Mouse (Mus musculus) midbrain, embryonic 14.5 days (tissue): ENCODE results near the gene Arhgef19. TPM values are rescaled to one million over a fixed set of nuclear protein-coding genes. Genes with fewer than 3 reads are reported as not detected.

ENCODE experiments used
- ATAC-seq: fragments of 200-750 bp; cut with Nextera tagmentation; 2 replicates; pipeline ENCODE4 v1.8.0; 2017; ENCODE audit warnings: moderate number of reproducible peaks, moderate library complexity; ENCODE audit not compliant: low FRiP score, low TSS enrichment
- DNase-seq: peaks from one replicate; pipeline ENCODE4 v3.0.0-alpha.2; 2015
- H3K27ac ChIP-seq: fragments of 300-500 bp; sonication (generic); replicated peaks from 2 replicates; pipeline ENCODE4 v1.5.1; 2014; ENCODE audit warnings: mild to moderate bottlenecking, low read depth, low read length, moderate library complexity
- H3K27me3 ChIP-seq: fragments of 300-500 bp; sonication (generic); 2 replicates; pipeline ENCODE4 v1.6.1; 2014; ENCODE audit warnings: low read length, control low read depth, mixed read lengths; ENCODE audit not compliant: control insufficient read depth, insufficient read depth
- H3K36me3 ChIP-seq: fragments of 300-500 bp; sonication (generic); 2 replicates; pipeline ENCODE4 v1.6.1; 2014; ENCODE audit warnings: low read length, control low read depth; ENCODE audit not compliant: control insufficient read depth, insufficient read depth
- H3K4me1 ChIP-seq: fragments of 300-500 bp; sonication (generic); 2 replicates; pipeline ENCODE4 v1.6.1; 2014; ENCODE audit warnings: mild to moderate bottlenecking, antibody characterized with exemption, low read length, control low read depth; ENCODE audit not compliant: control insufficient read depth, insufficient read depth
- H3K4me2 ChIP-seq: fragments of 300-500 bp; sonication (generic); 2 replicates; pipeline ENCODE4 v1.6.1; 2014; ENCODE audit warnings: mild to moderate bottlenecking, low read length, moderate library complexity
- H3K4me3 ChIP-seq: fragments of 300-500 bp; sonication (generic); replicated peaks from 2 replicates; pipeline ENCODE4 v1.5.1; 2014; ENCODE audit warnings: low read depth, low read length
- H3K9ac ChIP-seq: fragments of 300-500 bp; sonication (generic); replicated peaks from 2 replicates; pipeline ENCODE4 v1.6.1; 2014; ENCODE audit warnings: mild to moderate bottlenecking, low read length, moderate library complexity
- H3K9me3 ChIP-seq: fragments of 300-500 bp; sonication (generic); 2 replicates; pipeline ENCODE4 v1.6.1; 2016; ENCODE audit warnings: low read length, control low read depth, mixed read lengths; ENCODE audit not compliant: control insufficient read depth
- WGBS: fragments of 180-500 bp; shearing (Covaris S2); extraction: QIAGEN DNeasy Blood & Tissue Kit; methylation state at CpG from one replicate; pipeline ENCODE4 v1.1.7; 2014; 5-methylcytosine and 5-hydroxymethylcytosine counted together
- polyA plus RNA-seq: library from polyadenylated mRNA; unstranded; fragments of >200 nt; fragmentation: Nextera tagmentation; extraction: Ambion mirVana; gene quantifications from 2 replicates; pipeline ENCODE4 v1.2.1, GENCODE M21; 2014

Gene Arhgef19
- polyA plus RNA-seq, 1 experiment from 2014 or later = 0.89 TPM

DNA sequence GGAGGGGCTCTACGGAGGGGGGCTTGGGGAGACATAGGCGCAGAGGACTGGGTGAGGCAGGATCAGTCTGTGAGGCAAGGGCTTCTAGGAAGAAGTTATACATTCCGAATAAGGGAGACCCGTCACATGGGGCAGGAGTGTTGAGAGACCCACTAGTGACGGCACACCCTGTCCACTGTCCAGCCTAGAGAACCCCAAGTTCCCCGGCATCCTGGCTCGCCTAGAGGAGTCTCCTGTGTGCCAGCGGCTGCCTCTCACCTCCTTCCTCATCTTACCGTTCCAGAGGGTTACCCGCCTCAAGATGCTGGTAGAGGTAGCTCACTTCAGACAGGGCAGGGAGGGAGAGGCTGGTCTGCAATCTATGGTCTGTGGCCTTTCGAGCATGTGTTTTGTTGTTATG is 10.1 kb downstream of the Arhgef19 start:
- 76% methylated on average over 11 of the region's 11 CpGs for WGBS
- DNase-seq = no peak

GRCm38 (mm10) chr4:141251071-141251470 is 11.8 kb downstream of the Arhgef19 start:
- Histone ChIP-seq H3K4me3 (no peak overlapping the region), H3K4me1 (peaks cover 19% of the 10 kb centered on the region), H3K27ac (no peak overlapping the region), H3K9ac (no peak overlapping the region), H3K4me2 (no peak overlapping the region), H3K36me3 (no peaks in the 10 kb centered on the region), H3K9me3 (no peaks in the 10 kb centered on the region), H3K27me3 (peaks cover 37% of the 10 kb centered on the region)
- ATAC-seq = no peak
- no peak for DNase-seq
- WGBS = 66% methylated on average over 8 of the region's 8 CpGs

More for the DNA sequence above, 10.1 kb downstream of the Arhgef19 start:
- Histone ChIP-seq H3K27me3 (peaks cover 47% of the 10 kb centered on the region), H3K4me3 (no peak overlapping the region), H3K4me1 (peaks cover 26% of the 10 kb centered on the region), H3K9me3 (no peaks in the 10 kb centered on the region), H3K36me3 (no peaks in the 10 kb centered on the region), H3K9ac (no peak overlapping the region), H3K27ac (no peak overlapping the region), H3K4me2 (no peak overlapping the region)
- no peak for ATAC-seq

- no peak overlapping the region for H3K27ac ChIP-seq
- no peak overlapping the region for H3K9ac ChIP-seq
- H3K4me1 ChIP-seq = 0 out of 2 replicates have a peak, but pooled peaks cover 3% of the 10 kb centered on the region
- 75% methylated on average over 2 of the region's 2 CpGs for WGBS
- H3K36me3 ChIP-seq = no peaks in the 10 kb centered on the region
- no peak for ATAC-seq
- no peak overlapping the region for H3K4me3 ChIP-seq
- no peak overlapping the region for H3K4me2 ChIP-seq
- no peak for DNase-seq
- peaks cover 21% of the 10 kb centered on the region for H3K27me3 ChIP-seq
- no peaks in the 10 kb centered on the region for H3K9me3 ChIP-seq
These were observed 13.3 kb downstream of the Arhgef19 start for GRCm38 (mm10) chr4:141252641-141253040.

DNA sequence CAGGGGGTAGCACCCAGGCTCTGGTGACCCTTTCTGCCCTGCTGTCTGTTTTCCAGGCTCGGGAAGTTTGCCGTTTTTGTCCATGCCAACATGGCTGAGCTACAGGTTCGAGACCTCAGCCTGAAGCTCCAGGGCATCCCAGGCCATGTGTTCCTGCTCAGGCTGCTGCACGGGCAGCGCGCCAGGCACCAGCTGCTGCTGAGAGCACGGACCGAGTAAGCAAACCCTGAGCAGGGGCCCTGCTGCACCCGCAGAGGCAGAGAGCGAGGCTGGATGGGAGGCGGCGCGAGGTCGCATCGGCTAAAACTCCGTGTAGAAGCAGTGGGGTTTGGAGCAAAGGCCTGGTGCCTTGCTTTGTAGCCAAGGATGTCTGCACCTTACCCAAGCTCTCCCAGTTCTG is 14.9 kb downstream of the Arhgef19 start:
- no peak for ATAC-seq
- WGBS = 82% methylated on average over 16 of the region's 16 CpGs

DNA sequence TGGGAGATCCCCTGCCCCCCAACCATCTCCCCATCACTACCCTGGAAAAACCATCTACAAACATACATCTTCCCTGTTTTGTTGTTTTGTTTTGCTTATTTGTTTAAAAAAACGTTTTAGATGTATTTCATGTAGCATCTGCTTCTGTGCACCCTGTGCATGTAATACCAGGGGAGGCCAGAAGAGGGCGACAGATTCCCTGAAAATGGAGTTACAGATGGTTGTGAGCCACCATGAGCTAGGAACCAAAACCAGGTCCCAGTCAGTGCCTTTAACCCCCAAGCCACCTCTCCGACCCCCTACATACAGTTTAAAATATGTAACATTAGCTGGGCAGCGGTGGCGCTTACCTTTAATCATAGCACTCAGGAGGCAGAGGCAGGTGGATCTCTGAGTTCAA is 18.1 kb downstream of the Arhgef19 start:
- Histone ChIP-seq H3K4me2 (no peak overlapping the region), H3K4me1 (no peaks in the 10 kb centered on the region), H3K4me3 (no peak overlapping the region), H3K9me3 (no peaks in the 10 kb centered on the region), H3K9ac (no peak overlapping the region), H3K36me3 (no peaks in the 10 kb centered on the region), H3K27me3 (no peaks in the 10 kb centered on the region), H3K27ac (no peak overlapping the region)
- ATAC-seq = no peak
- 67% methylated on average over 5 of the region's 5 CpGs for WGBS
- DNase-seq = no peak

More for the DNA sequence above, 14.9 kb downstream of the Arhgef19 start:
- Histone ChIP-seq H3K27ac (no peak overlapping the region), H3K4me2 (no peak overlapping the region), H3K4me1 (no peaks in the 10 kb centered on the region), H3K9ac (no peak overlapping the region), H3K9me3 (no peaks in the 10 kb centered on the region), H3K36me3 (no peaks in the 10 kb centered on the region), H3K27me3 (peaks cover 5% of the 10 kb centered on the region), H3K4me3 (no peak overlapping the region)
- no peak for DNase-seq

- WGBS = 80% methylated on average over 12 of the region's 12 CpGs
- no peak overlapping the region for H3K4me3 ChIP-seq
- DNase-seq (no peak), ATAC-seq (no peak)
- no peaks in the 10 kb centered on the region for H3K36me3 ChIP-seq
- H3K4me2 ChIP-seq = no peak overlapping the region
- H3K27ac ChIP-seq = no peak overlapping the region
- no peaks in the 10 kb centered on the region for H3K4me1 ChIP-seq
- no peaks in the 10 kb centered on the region for H3K9me3 ChIP-seq
- H3K9ac ChIP-seq = no peak overlapping the region
- H3K27me3 ChIP-seq = no peaks in the 10 kb centered on the region
These were observed 20.1 kb downstream of the Arhgef19 start for GRCm38 (mm10) chr4:141259413-141259812.

DNA sequence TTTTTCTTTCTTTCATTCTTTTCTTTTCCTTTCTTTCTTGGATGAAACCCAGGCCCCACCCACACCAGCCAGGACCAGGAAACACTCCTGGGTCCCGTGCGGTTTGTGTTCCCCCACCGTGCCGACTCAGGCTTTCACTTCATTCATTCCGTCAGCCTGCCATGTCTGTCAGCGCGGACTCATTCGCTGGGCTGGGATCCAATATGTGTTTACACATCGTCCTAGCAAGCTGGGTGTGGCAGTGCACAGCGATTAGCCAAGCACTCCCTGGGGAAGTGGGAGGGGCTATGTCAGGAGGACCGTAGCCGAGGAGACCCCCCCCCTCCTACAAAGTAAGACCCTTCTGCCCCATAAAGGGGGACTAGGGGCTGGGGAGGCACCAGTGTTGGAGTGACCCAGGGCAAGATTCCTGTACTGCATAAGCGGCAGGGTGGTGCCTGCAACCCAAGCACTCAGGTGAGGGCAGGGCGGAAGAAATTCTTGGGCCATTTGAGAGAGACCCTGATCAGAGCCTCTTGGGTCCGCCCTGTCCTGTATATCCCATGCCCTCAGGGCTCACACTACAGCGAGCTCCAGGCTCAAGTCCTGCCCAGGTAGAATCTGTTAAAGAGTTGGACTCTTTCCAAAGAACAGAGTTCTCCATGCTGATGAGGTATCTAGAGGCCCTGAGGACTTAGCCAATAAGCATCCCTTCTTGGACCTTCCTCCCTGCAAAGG is 20.9 kb downstream of the Arhgef19 start:
- Histone ChIP-seq H3K4me2 (no peak overlapping the region), H3K27ac (no peak overlapping the region), H3K4me3 (no peak overlapping the region), H3K36me3 (no peaks in the 10 kb centered on the region), H3K9me3 (no peaks in the 10 kb centered on the region), H3K9ac (no peak overlapping the region), H3K4me1 (no peaks in the 10 kb centered on the region), H3K27me3 (no peaks in the 10 kb centered on the region)
- no peak for ATAC-seq
- DNase-seq = no peak
- 73% methylated on average over 16 of the region's 16 CpGs for WGBS

- ATAC-seq (no peak), DNase-seq (no peak)
- Histone ChIP-seq H3K9me3 (no peaks in the 10 kb centered on the region), H3K27me3 (no peaks in the 10 kb centered on the region), H3K4me3 (no peak overlapping the region), H3K4me2 (no peak overlapping the region), H3K27ac (no peak overlapping the region), H3K4me1 (no peaks in the 10 kb centered on the region), H3K36me3 (no peaks in the 10 kb centered on the region), H3K9ac (no peak overlapping the region)
- WGBS = 78% methylated on average over 10 of the region's 10 CpGs
These were observed 23.8 kb downstream of the Arhgef19 start for GRCm38 (mm10) chr4:141262906-141263637.
